Comparison of ENCODE assay signal across 14 mouse cellular contexts in genomic region chr14:71036620-71037019, GRCm38 (mm10).
"Had no signal": no experiment of that assay in that cellular context is flagged by ENCODE, and none has a peak within 500 bp of the region (broad histone marks: within the 10 kb centered on the region; RNA-seq: fewer than 3 reads in every experiment).

No protein-coding gene starts in this region.

- H3K9me3 ChIP-seq: intestine, embryonic 15.5 days; limb, embryonic 15.5 days; liver, embryonic 13.5 days; midbrain, embryonic 15.5 days; neural tube, embryonic 12.5 days; stomach, embryonic 15.5 days had no signal

- H3K27ac ChIP-seq: intestine, embryonic 15.5 days; limb, embryonic 15.5 days; liver, embryonic 13.5 days; midbrain, embryonic 15.5 days; neural tube, embryonic 12.5 days; stomach, embryonic 15.5 days had no signal

- H3K4me2 ChIP-seq: intestine, embryonic 15.5 days; limb, embryonic 15.5 days; liver, embryonic 13.5 days; midbrain, embryonic 11.5 days; midbrain, embryonic 15.5 days; neural tube, embryonic 12.5 days; stomach, embryonic 15.5 days had no signal

- H3K4me3 ChIP-seq: intestine, embryonic 15.5 days; limb, embryonic 15.5 days; liver, embryonic 13.5 days; midbrain, embryonic 15.5 days; neural tube, embryonic 12.5 days; stomach, embryonic 15.5 days had no signal

- H3K9ac ChIP-seq: intestine, embryonic 15.5 days; limb, embryonic 15.5 days; liver, embryonic 13.5 days; midbrain, embryonic 15.5 days; neural tube, embryonic 12.5 days; stomach, embryonic 15.5 days had no signal

- H3K4me1 ChIP-seq: intestine, embryonic 15.5 days; liver, embryonic 13.5 days; midbrain, embryonic 15.5 days; neural tube, embryonic 12.5 days; stomach, embryonic 15.5 days had no signal

- H3K27me3 ChIP-seq: intestine, embryonic 15.5 days; limb, embryonic 15.5 days; liver, embryonic 13.5 days; midbrain, embryonic 15.5 days; neural tube, embryonic 12.5 days; stomach, embryonic 15.5 days had no signal

- ATAC-seq: intestine, embryonic 15.5 days; lung, postnatal 0 days; midbrain, embryonic 15.5 days had no signal

- H3K36me3 ChIP-seq: intestine, embryonic 15.5 days; limb, embryonic 15.5 days; liver, embryonic 13.5 days; midbrain, embryonic 15.5 days; neural tube, embryonic 12.5 days; stomach, embryonic 15.5 days had no signal

- DNase-seq: kidney, adult 18-20 months; kidney, postnatal 14 days; liver, embryonic 13.5 days; lung, adult 18-20 months; lung, postnatal 4 days; thymus, adult 2 months; thymus, postnatal 25 days had no signal
